In the genomic region with DNA sequence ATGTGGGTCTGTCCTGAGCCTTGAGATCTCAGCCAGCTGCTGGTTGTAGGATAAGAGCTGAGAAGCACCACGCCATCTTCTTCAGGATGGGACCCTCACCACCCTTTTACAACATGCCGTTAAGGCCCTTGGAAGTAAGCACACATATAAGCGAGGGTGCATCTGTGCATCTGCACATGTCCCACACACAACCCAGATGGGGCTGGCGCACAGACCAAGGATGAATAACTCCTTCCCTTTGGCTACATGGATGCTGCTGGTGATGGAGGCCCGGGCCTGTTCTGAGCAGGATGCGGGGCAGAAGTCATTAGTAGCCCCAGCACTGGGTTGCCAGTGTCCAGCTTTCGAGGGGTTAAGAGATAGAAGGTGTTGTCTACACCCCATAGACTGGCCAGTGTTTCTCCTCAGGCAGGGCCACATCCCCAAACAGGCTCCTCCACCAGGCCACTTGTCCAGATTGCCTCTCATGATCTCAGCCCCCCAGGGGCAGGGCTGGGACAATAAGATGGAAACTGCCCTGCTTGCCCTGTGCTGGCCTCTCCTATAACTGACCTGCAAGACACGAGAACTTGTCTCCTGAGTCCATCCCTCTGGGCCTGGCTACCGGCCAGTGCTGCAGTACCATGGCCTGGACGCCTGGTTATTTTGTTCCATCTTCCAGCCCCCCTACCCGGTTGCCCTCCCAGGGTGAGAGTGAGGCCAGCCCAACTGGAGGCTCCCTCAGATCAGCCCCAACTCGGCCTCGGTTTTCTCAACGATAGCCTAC, we compare ENCODE assay signal across 7 mouse cellular contexts. TPM values are rescaled to one million over a fixed set of nuclear protein-coding genes. Genes with fewer than 3 reads are reported as not detected.
DNase-seq lines count a peak whose midpoint lies in the region; ATAC-seq and TF ChIP-seq lines count a peak whose summit lies in the region.

No protein-coding gene starts in this region.

- no peaks in the 10 kb centered on the region for H3K27me3 ChIP-seq in lung, embryonic 15.5 days
- H3K27me3 ChIP-seq in hindbrain, embryonic 14.5 days (ENCODE audit: control insufficient read depth, insufficient read depth, low read length), result no peaks in the 10 kb centered on the region
- no peaks in the 10 kb centered on the region for H3K27me3 ChIP-seq in midbrain, postnatal 0 days (ENCODE audit: insufficient read depth, low read length)

- no peak for TF ChIP-seq POLR2A in embryonic fibroblast, embryonic 13.5 days (IDR thresholded peaks at IDR 0.05; ENCODE audit: low read depth, low read length)

- peaks cover 10% of the 10 kb centered on the region for H3K36me3 ChIP-seq in lung, embryonic 15.5 days
- H3K36me3 ChIP-seq in hindbrain, embryonic 14.5 days (replicated peaks; ENCODE audit: control insufficient read depth, insufficient read depth), result peaks cover 20% of the 10 kb centered on the region
- peaks cover 20% of the 10 kb centered on the region for H3K36me3 ChIP-seq in midbrain, postnatal 0 days (ENCODE audit: insufficient read depth, low read length)

- H3K4me2 ChIP-seq in lung, embryonic 15.5 days, result peak overlapping the region; percentile 93
- peak overlapping the region; percentile 99 for H3K4me2 ChIP-seq in hindbrain, embryonic 14.5 days (replicated peaks)
- peak overlapping the region; percentile 97 for H3K4me2 ChIP-seq in midbrain, postnatal 0 days (ENCODE audit: low read depth, low read length, poor library complexity, severe bottlenecking)

- 35% methylated on average over 14 of the region's 14 CpGs for WGBS in lung, embryonic 15.5 days
- WGBS in hindbrain, embryonic 14.5 days, result 22% methylated on average over 14 of the region's 14 CpGs
- 19% methylated on average over 14 of the region's 14 CpGs for WGBS in midbrain, postnatal 0 days

- peak overlapping the region; percentile 95 for H3K9ac ChIP-seq in lung, embryonic 15.5 days
- H3K9ac ChIP-seq in hindbrain, embryonic 14.5 days, result peak overlapping the region; percentile 100
- peak overlapping the region; percentile 98 for H3K9ac ChIP-seq in midbrain, postnatal 0 days (replicated peaks; ENCODE audit: low read length, poor library complexity, severe bottlenecking)

- DNase-seq in lung, adult 18-20 months, result no peak
- no peak for DNase-seq in hindbrain, embryonic 14.5 days (ENCODE audit: low spot score)
- DNase-seq in midbrain, postnatal 0 days (ENCODE audit: low spot score), result no peak
- no peak for DNase-seq in B cell, adult 2 months
- DNase-seq in right cerebral cortex, postnatal 36 days (ENCODE audit: low spot score in 2 of 2), result no peak

- no peaks in the 10 kb centered on the region for H3K9me3 ChIP-seq in lung, embryonic 15.5 days
- H3K9me3 ChIP-seq in hindbrain, embryonic 14.5 days (ENCODE audit: control insufficient read depth, low read length), result no peaks in the 10 kb centered on the region
- H3K9me3 ChIP-seq in midbrain, postnatal 0 days (ENCODE audit: low read length), result no peaks in the 10 kb centered on the region

- ATAC-seq in lung, embryonic 15.5 days (ENCODE audit: borderline replicate concordance, extremely low read depth, low FRiP score, low TSS enrichment), result no peak
- ATAC-seq in hindbrain, embryonic 14.5 days (ENCODE audit: low FRiP score), result no peak
- no peak for ATAC-seq in midbrain, postnatal 0 days (ENCODE audit: low FRiP score)

- no peak for TF ChIP-seq CTCF in embryonic fibroblast, embryonic 13.5 days (IDR thresholded peaks at IDR 0.05; ENCODE audit: borderline replicate concordance, insufficient read depth, low read length)
- no peak for TF ChIP-seq CTCF in midbrain, postnatal 0 days (IDR thresholded peaks at IDR 0.05)

- H3K4me3 ChIP-seq in lung, embryonic 15.5 days, result peak overlapping the region; percentile 97
- peak overlapping the region; percentile 80 for H3K4me3 ChIP-seq in embryonic fibroblast, embryonic 13.5 days (ENCODE audit: insufficient read depth, low read length)
- H3K4me3 ChIP-seq in hindbrain, embryonic 14.5 days (replicated peaks; ENCODE audit: low read length), result peak overlapping the region; percentile 97
- peak overlapping the region; percentile 75 for H3K4me3 ChIP-seq in midbrain, postnatal 0 days (ENCODE audit: low read depth, low read length)

- H3K4me1 ChIP-seq in lung, embryonic 15.5 days, result peaks cover 50% of the 10 kb centered on the region
- peaks cover 32% of the 10 kb centered on the region for H3K4me1 ChIP-seq in embryonic fibroblast, embryonic 13.5 days (ENCODE audit: control insufficient read depth, insufficient read depth, low read length)
- peaks cover 54% of the 10 kb centered on the region for H3K4me1 ChIP-seq in hindbrain, embryonic 14.5 days (replicated peaks; ENCODE audit: control insufficient read depth, insufficient read depth, low read length)
- peaks cover 11% of the 10 kb centered on the region; the same call in 1 of the 2 replicates for H3K4me1 ChIP-seq in midbrain, postnatal 0 days (ENCODE audit: insufficient read depth, low read length)

- H3K27ac ChIP-seq in lung, embryonic 15.5 days, result no peak overlapping the region
- H3K27ac ChIP-seq in embryonic fibroblast, embryonic 13.5 days (ENCODE audit: insufficient read depth, low read length), result no peak overlapping the region
- peak overlapping the region; percentile 99 for H3K27ac ChIP-seq in hindbrain, embryonic 14.5 days
- peak overlapping the region; percentile 99 for H3K27ac ChIP-seq in midbrain, postnatal 0 days (ENCODE audit: low read depth, low read length)

RNA-seq across cellular contexts. Expression of a gene that starts 1.7 kb away (rescaled TPM):
- 124 and 132 TPM in 2 replicates for polyA plus RNA-seq in lung, embryonic 15.5 days (2015; fragmentation: Nextera tagmentation; extraction: Ambion mirVana)
- polyA plus RNA-seq in embryonic fibroblast, embryonic 13.5 days (2011; ENCODE audit: insufficient read length, low read depth, missing spikeins), result 105 and 139 TPM in 2 replicates
- 406 and 416 TPM in 2 replicates for polyA plus RNA-seq in hindbrain, embryonic 14.5 days (2014; fragmentation: Nextera tagmentation; extraction: Ambion mirVana)
- total RNA-seq in midbrain, postnatal 0 days (2014; rRNA removed), result 498 and 510 TPM in 2 replicates
- 482 and 484 TPM in 2 replicates for polyA plus RNA-seq in midbrain, postnatal 0 days (2015; fragmentation: Nextera tagmentation; extraction: Ambion mirVana)

RNA-seq across cellular contexts. Expression of a gene that starts 22.1 kb away (rescaled TPM):
- polyA plus RNA-seq in lung, embryonic 15.5 days (2015; fragmentation: Nextera tagmentation; extraction: Ambion mirVana), result 0.29 and 0.39 TPM in 2 replicates
- polyA plus RNA-seq in embryonic fibroblast, embryonic 13.5 days (2011; ENCODE audit: insufficient read length, low read depth, missing spikeins), result 2.5 and 4.6 TPM in 2 replicates
- polyA plus RNA-seq in hindbrain, embryonic 14.5 days (2014; fragmentation: Nextera tagmentation; extraction: Ambion mirVana), result 6.3 and 8.9 TPM in 2 replicates
- 101 and 131 TPM in 2 replicates for total RNA-seq in midbrain, postnatal 0 days (2014; rRNA removed)
- polyA plus RNA-seq in midbrain, postnatal 0 days (2015; fragmentation: Nextera tagmentation; extraction: Ambion mirVana), result 6.6 and 8.1 TPM in 2 replicates

RNA-seq across cellular contexts. Expression of a gene that starts 27.3 kb away (rescaled TPM):
- 169 and 176 TPM in 2 replicates for polyA plus RNA-seq in lung, embryonic 15.5 days (2015; fragmentation: Nextera tagmentation; extraction: Ambion mirVana)
- polyA plus RNA-seq in embryonic fibroblast, embryonic 13.5 days (2011; ENCODE audit: insufficient read length, low read depth, missing spikeins), result 132 and 179 TPM in 2 replicates
- polyA plus RNA-seq in hindbrain, embryonic 14.5 days (2014; fragmentation: Nextera tagmentation; extraction: Ambion mirVana), result 139 and 141 TPM in 2 replicates
- total RNA-seq in midbrain, postnatal 0 days (2014; rRNA removed), result 32.3 and 41.3 TPM in 2 replicates
- 153 and 171 TPM in 2 replicates for polyA plus RNA-seq in midbrain, postnatal 0 days (2015; fragmentation: Nextera tagmentation; extraction: Ambion mirVana)

RNA-seq across cellular contexts. Expression of a gene that starts 41.3 kb away (rescaled TPM):
- polyA plus RNA-seq in lung, embryonic 15.5 days (2015; fragmentation: Nextera tagmentation; extraction: Ambion mirVana), result 45.1 and 45.7 TPM in 2 replicates
- 37.7 and 42.9 TPM in 2 replicates for polyA plus RNA-seq in embryonic fibroblast, embryonic 13.5 days (2011; ENCODE audit: insufficient read length, low read depth, missing spikeins)
- 41.9 and 42.7 TPM in 2 replicates for polyA plus RNA-seq in hindbrain, embryonic 14.5 days (2014; fragmentation: Nextera tagmentation; extraction: Ambion mirVana)
- total RNA-seq in midbrain, postnatal 0 days (2014; rRNA removed), result 70.4 and 71.9 TPM in 2 replicates
- polyA plus RNA-seq in midbrain, postnatal 0 days (2015; fragmentation: Nextera tagmentation; extraction: Ambion mirVana), result 35.5 and 35.8 TPM in 2 replicates

RNA-seq across cellular contexts. Expression of a gene that starts 42.9 kb away (rescaled TPM):
- polyA plus RNA-seq in lung, embryonic 15.5 days (2015; fragmentation: Nextera tagmentation; extraction: Ambion mirVana), result 2.7 and 3.1 TPM in 2 replicates
- 0.60 and 0.79 TPM in 2 replicates for polyA plus RNA-seq in embryonic fibroblast, embryonic 13.5 days (2011; ENCODE audit: insufficient read length, low read depth, missing spikeins)
- 3.8 and 5.7 TPM in 2 replicates for polyA plus RNA-seq in hindbrain, embryonic 14.5 days (2014; fragmentation: Nextera tagmentation; extraction: Ambion mirVana)
- total RNA-seq in midbrain, postnatal 0 days (2014; rRNA removed), result 3.0 and 4.5 TPM in 2 replicates
- 1.4 and 1.6 TPM in 2 replicates for polyA plus RNA-seq in midbrain, postnatal 0 days (2015; fragmentation: Nextera tagmentation; extraction: Ambion mirVana)

Comparison
In these comparisons a context has a peak if more than half of its experiments do, and no peak if none do; other contexts are left out.
1. H3K27ac ChIP-seq: peak in hindbrain, embryonic 14.5 days (single experiment) and midbrain, postnatal 0 days (single experiment); none in lung, embryonic 15.5 days (single experiment) and embryonic fibroblast, embryonic 13.5 days (single experiment).
2. Peak in every context shown above with its lines, with median percentiles within 50 percentile points of each other: H3K4me2 ChIP-seq, H3K4me3 ChIP-seq and H3K9ac ChIP-seq.